Mouse (Mus musculus): ENCODE results near the gene Ten1. TPM values are rescaled to one million over a fixed set of nuclear protein-coding genes. Genes with fewer than 3 reads are reported as not detected.
A peak's percentile ranks its signal among the peaks of the same experiment; 100 is the strongest.

Gene Ten1
- polyA plus RNA-seq, 1 experiment from 2014 or later = 56.7 TPM

GRCm38 (mm10) chr11:116187226-116187930 lies 11.3 kb upstream of the Ten1 start:
- Histone ChIP-seq H3K27ac (replicated peaks; ENCODE audit: low read depth, low read length) (no peak overlapping the region), H3K9ac (ENCODE audit: low read length) (no peak overlapping the region), H3K36me3 (ENCODE audit: control insufficient read depth, insufficient read depth, low read length) (peaks cover 6% of the 10 kb centered on the region), H3K4me2 (ENCODE audit: low read depth, severe bottlenecking) (no peak overlapping the region), H3K4me1 (ENCODE audit: control insufficient read depth, insufficient read depth, low read length) (no peaks in the 10 kb centered on the region), H3K4me3 (ENCODE audit: low read depth, low read length) (no peak overlapping the region), H3K9me3 (ENCODE audit: control insufficient read depth, low read length) (no peaks in the 10 kb centered on the region), H3K27me3 (ENCODE audit: control insufficient read depth, insufficient read depth, low read length) (no peaks in the 10 kb centered on the region)
- DNase-seq (ENCODE audit: low spot score) (no peak), ATAC-seq (ENCODE audit: insufficient number of reproducible peaks, low FRiP score, low TSS enrichment, low read depth) (no peak)
- WGBS = 73% methylated on average over 11 of the region's 11 CpGs

- Histone ChIP-seq H3K27me3 (ENCODE audit: control insufficient read depth, insufficient read depth, low read length) (no peaks in the 10 kb centered on the region), H3K9me3 (ENCODE audit: control insufficient read depth, low read length) (no peaks in the 10 kb centered on the region), H3K4me3 (ENCODE audit: low read depth, low read length) (no peak overlapping the region), H3K9ac (ENCODE audit: low read length) (no peak overlapping the region), H3K27ac (replicated peaks; ENCODE audit: low read depth, low read length) (no peak overlapping the region), H3K36me3 (ENCODE audit: control insufficient read depth, insufficient read depth, low read length) (peaks cover 8% of the 10 kb centered on the region), H3K4me2 (ENCODE audit: low read depth, severe bottlenecking) (no peak overlapping the region), H3K4me1 (ENCODE audit: control insufficient read depth, insufficient read depth, low read length) (0 out of 2 replicates have a peak, but pooled peaks cover 2% of the 10 kb centered on the region)
- DNase-seq (ENCODE audit: low spot score) (no peak), ATAC-seq (ENCODE audit: insufficient number of reproducible peaks, low FRiP score, low TSS enrichment, low read depth) (no peak)
- WGBS = 98% methylated on average over 8 of the region's 8 CpGs
Measured at GRCm38 (mm10) chr11:116194619-116195018, 4.0 kb upstream of the Ten1 start.

- Histone ChIP-seq H3K4me2 (ENCODE audit: low read depth, severe bottlenecking) (no peak overlapping the region), H3K4me1 (ENCODE audit: control insufficient read depth, insufficient read depth, low read length) (0 out of 2 replicates have a peak, but pooled peaks cover 3% of the 10 kb centered on the region), H3K9me3 (ENCODE audit: control insufficient read depth, low read length) (no peaks in the 10 kb centered on the region), H3K4me3 (ENCODE audit: low read depth, low read length) (no peak overlapping the region), H3K27me3 (ENCODE audit: control insufficient read depth, insufficient read depth, low read length) (no peaks in the 10 kb centered on the region), H3K27ac (replicated peaks; ENCODE audit: low read depth, low read length) (no peak overlapping the region), H3K36me3 (ENCODE audit: control insufficient read depth, insufficient read depth, low read length) (peaks cover 8% of the 10 kb centered on the region), H3K9ac (ENCODE audit: low read length) (no peak overlapping the region)
- WGBS = 81% methylated on average over 5 of the region's 5 CpGs
- DNase-seq (ENCODE audit: low spot score) (no peak), ATAC-seq (ENCODE audit: insufficient number of reproducible peaks, low FRiP score, low TSS enrichment, low read depth) (no peak)
Measured at GRCm38 (mm10) chr11:116195252-116195651, 3.4 kb upstream of the Ten1 start.

GRCm38 (mm10) chr11:116196336-116196735 lies 2.3 kb upstream of the Ten1 start:
- Histone ChIP-seq H3K9ac (ENCODE audit: low read length) (no peak overlapping the region), H3K27ac (replicated peaks; ENCODE audit: low read depth, low read length) (no peak overlapping the region), H3K4me2 (ENCODE audit: low read depth, severe bottlenecking) (no peak overlapping the region), H3K27me3 (ENCODE audit: control insufficient read depth, insufficient read depth, low read length) (no peaks in the 10 kb centered on the region), H3K36me3 (ENCODE audit: control insufficient read depth, insufficient read depth, low read length) (peaks cover 4% of the 10 kb centered on the region), H3K4me3 (ENCODE audit: low read depth, low read length) (no peak overlapping the region), H3K9me3 (ENCODE audit: control insufficient read depth, low read length) (no peaks in the 10 kb centered on the region), H3K4me1 (ENCODE audit: control insufficient read depth, insufficient read depth, low read length) (0 out of 2 replicates have a peak, but pooled peaks cover 3% of the 10 kb centered on the region)
- DNase-seq (ENCODE audit: low spot score) = no peak
- 90% methylated on average over 3 of the region's 3 CpGs for WGBS
- no peak for ATAC-seq (ENCODE audit: insufficient number of reproducible peaks, low FRiP score, low TSS enrichment, low read depth)

- no peaks in the 10 kb centered on the region for H3K9me3 ChIP-seq (ENCODE audit: control insufficient read depth, low read length)
- no peaks in the 10 kb centered on the region for H3K27me3 ChIP-seq (ENCODE audit: control insufficient read depth, insufficient read depth, low read length)
- no peak overlapping the region for H3K9ac ChIP-seq (ENCODE audit: low read length)
- 94% methylated on average over 18 of the region's 18 CpGs for WGBS
- H3K4me3 ChIP-seq (ENCODE audit: low read depth, low read length) = 0 out of 2 replicates have a peak overlapping the region, but pooled peaks have one; percentile 6
- no peak overlapping the region for H3K27ac ChIP-seq (replicated peaks; ENCODE audit: low read depth, low read length)
- H3K36me3 ChIP-seq (ENCODE audit: control insufficient read depth, insufficient read depth, low read length) = peaks cover 2% of the 10 kb centered on the region; the same call in 1 of the 2 replicates
- no peak for DNase-seq (ENCODE audit: low spot score)
- H3K4me1 ChIP-seq (ENCODE audit: control insufficient read depth, insufficient read depth, low read length) = 0 out of 2 replicates have a peak, but pooled peaks cover 3% of the 10 kb centered on the region
- ATAC-seq (ENCODE audit: insufficient number of reproducible peaks, low FRiP score, low TSS enrichment, low read depth) = no peak
- H3K4me2 ChIP-seq (ENCODE audit: low read depth, severe bottlenecking) = peak overlapping the region; percentile 15; the same call in 1 of the 2 replicates
Measured at GRCm38 (mm10) chr11:116196866-116197583, 1.6 kb upstream of the Ten1 start.

- Histone ChIP-seq H3K4me1 (ENCODE audit: control insufficient read depth, insufficient read depth, low read length) (0 out of 2 replicates have a peak, but pooled peaks cover 3% of the 10 kb centered on the region), H3K27ac (replicated peaks; ENCODE audit: low read depth, low read length) (no peak overlapping the region), H3K4me3 (ENCODE audit: low read depth, low read length) (0 out of 2 replicates have a peak overlapping the region, but pooled peaks have one; percentile 6), H3K9me3 (ENCODE audit: control insufficient read depth, low read length) (no peaks in the 10 kb centered on the region), H3K27me3 (ENCODE audit: control insufficient read depth, insufficient read depth, low read length) (no peaks in the 10 kb centered on the region), H3K36me3 (ENCODE audit: control insufficient read depth, insufficient read depth, low read length) (peaks cover 4% of the 10 kb centered on the region; the same call in 1 of the 2 replicates), H3K9ac (ENCODE audit: low read length) (no peak overlapping the region), H3K4me2 (ENCODE audit: low read depth, severe bottlenecking) (peak overlapping the region; percentile 15; the same call in 1 of the 2 replicates)
- 89% methylated on average over 6 of the region's 6 CpGs for WGBS
- DNase-seq (ENCODE audit: low spot score) (no peak), ATAC-seq (ENCODE audit: insufficient number of reproducible peaks, low FRiP score, low TSS enrichment, low read depth) (no peak)
Measured at GRCm38 (mm10) chr11:116197584-116197906, 1.1 kb upstream of the Ten1 start.

GRCm38 (mm10) chr11:116198132-116198531 lies 523 bp upstream of the Ten1 start:
- DNase-seq (ENCODE audit: low spot score) (no peak), ATAC-seq (ENCODE audit: insufficient number of reproducible peaks, low FRiP score, low TSS enrichment, low read depth) (no peak)
- Histone ChIP-seq H3K4me1 (ENCODE audit: control insufficient read depth, insufficient read depth, low read length) (0 out of 2 replicates have a peak, but pooled peaks cover 3% of the 10 kb centered on the region), H3K4me3 (ENCODE audit: low read depth, low read length) (peak overlapping the region; percentile 82), H3K9ac (ENCODE audit: low read length) (peak overlapping the region; percentile 89), H3K27me3 (ENCODE audit: control insufficient read depth, insufficient read depth, low read length) (no peaks in the 10 kb centered on the region), H3K27ac (replicated peaks; ENCODE audit: low read depth, low read length) (peak overlapping the region; percentile 12; the same call in 1 of the 2 replicates), H3K9me3 (ENCODE audit: control insufficient read depth, low read length) (no peaks in the 10 kb centered on the region), H3K36me3 (ENCODE audit: control insufficient read depth, insufficient read depth, low read length) (peaks cover 4% of the 10 kb centered on the region; the same call in 1 of the 2 replicates), H3K4me2 (ENCODE audit: low read depth, severe bottlenecking) (peak overlapping the region; percentile 82)
- WGBS = 24% methylated on average over 13 of the region's 13 CpGs

- Histone ChIP-seq H3K9ac (ENCODE audit: low read length) (no peak overlapping the region), H3K4me1 (ENCODE audit: control insufficient read depth, insufficient read depth, low read length) (0 out of 2 replicates have a peak, but pooled peaks cover 3% of the 10 kb centered on the region), H3K36me3 (ENCODE audit: control insufficient read depth, insufficient read depth, low read length) (peaks cover 4% of the 10 kb centered on the region; the same call in 1 of the 2 replicates), H3K27me3 (ENCODE audit: control insufficient read depth, insufficient read depth, low read length) (no peaks in the 10 kb centered on the region), H3K4me3 (ENCODE audit: low read depth, low read length) (no peak overlapping the region), H3K27ac (replicated peaks; ENCODE audit: low read depth, low read length) (no peak overlapping the region), H3K9me3 (ENCODE audit: control insufficient read depth, low read length) (no peaks in the 10 kb centered on the region), H3K4me2 (ENCODE audit: low read depth, severe bottlenecking) (no peak overlapping the region)
- WGBS = 95% methylated on average over 2 of the region's 2 CpGs
- no peak for ATAC-seq (ENCODE audit: insufficient number of reproducible peaks, low FRiP score, low TSS enrichment, low read depth)
- DNase-seq (ENCODE audit: low spot score) = no peak
Measured at GRCm38 (mm10) chr11:116201151-116201550, 2.5 kb downstream of the Ten1 start.
